Mouse (Mus musculus): ENCODE data around the gene Ooep. TPM values are rescaled to one million over a fixed set of nuclear protein-coding genes. Genes with fewer than 3 reads are reported as not detected.
"Not testable (repeated sequence)": the region's sequence is repeated elsewhere in the genome, so short reads cannot be mapped to it uniquely, and the experiment has no call there.

Ooep gene
- total RNA-seq, 1 experiment = 31.2 TPM

- DNase-seq (ENCODE audit: low read depth, low spot score); H3K36me3 ChIP-seq (ENCODE audit: control insufficient read depth, insufficient read depth, low read length, poor library complexity, severe bottlenecking); H3K27ac ChIP-seq (ENCODE audit: insufficient read depth, low read depth, low read length, poor library complexity, severe bottlenecking); in situ Hi-C loops (cut with MboI; ENCODE audit: low sequenced_read_pairs in 2 of 2, unreplicated experiment in 2 of 2); H3K4me1 ChIP-seq (ENCODE audit: control insufficient read depth in 2 of 2, insufficient read depth in 2 of 2, low read length in 2 of 2, poor library complexity in 1 of 2); H3K9ac ChIP-seq (ENCODE audit: insufficient read depth, low read depth, low read length, poor library complexity, severe bottlenecking); H3K4me3 ChIP-seq (ENCODE audit: insufficient read depth in 1 of 2, low read depth in 1 of 2, low read length in 2 of 2, poor library complexity in 1 of 2, severe bottlenecking in 1 of 2); H3K9me3 ChIP-seq (ENCODE audit: control insufficient read depth, insufficient read depth, low read depth, low read length): not testable (repeated sequence)
Observed at GRCm38 (mm10) chr9:78348206-78349004, 30.1 kb downstream of the Ooep start.

GRCm38 (mm10) chr9:78347004-78347403 lies 31.5 kb downstream of the Ooep start:
- in situ Hi-C loops (cut with MboI; ENCODE audit: low sequenced_read_pairs in 2 of 2, unreplicated experiment in 2 of 2) = no loop called here
- H3K4me1 ChIP-seq (ENCODE audit: control insufficient read depth in 2 of 2, insufficient read depth in 2 of 2, low read length in 2 of 2, poor library complexity in 1 of 2) = no peaks in the 10 kb centered on the region
- no peak overlapping the region for H3K4me3 ChIP-seq (ENCODE audit: insufficient read depth in 1 of 2, low read depth in 1 of 2, low read length in 2 of 2, poor library complexity in 1 of 2, severe bottlenecking in 1 of 2)
- no peaks in the 10 kb centered on the region for H3K9me3 ChIP-seq (ENCODE audit: control insufficient read depth, insufficient read depth, low read depth, low read length)
- DNase-seq (ENCODE audit: low read depth, low spot score) = no peak
- no peak overlapping the region for H3K9ac ChIP-seq (ENCODE audit: insufficient read depth, low read depth, low read length, poor library complexity, severe bottlenecking)
- H3K36me3 ChIP-seq (ENCODE audit: control insufficient read depth, insufficient read depth, low read length, poor library complexity, severe bottlenecking) = no peaks in the 10 kb centered on the region
- H3K27ac ChIP-seq (ENCODE audit: insufficient read depth, low read depth, low read length, poor library complexity, severe bottlenecking) = no peak overlapping the region
- TF ChIP-seq CHD2 (IDR thresholded peaks at IDR 0.05; ENCODE audit: low read depth, low read length) (no peak), ZC3H11A (IDR thresholded peaks at IDR 0.05; ENCODE audit: borderline replicate concordance, low read depth, low read length) (no peak), ZNF384 (IDR thresholded peaks at IDR 0.05; ENCODE audit: low read depth, low read length) (no peak), MAFK (IDR thresholded peaks at IDR 0.05; ENCODE audit: insufficient read depth, low read depth, low read length) (no peak), HCFC1 (IDR thresholded peaks at IDR 0.05; ENCODE audit: borderline replicate concordance, insufficient read depth, low read length) (no peak)

GRCm38 (mm10) chr9:78345235-78345634 lies 33.3 kb downstream of the Ooep start:
- in situ Hi-C loops (cut with MboI; ENCODE audit: low sequenced_read_pairs in 2 of 2, unreplicated experiment in 2 of 2); H3K9ac ChIP-seq (ENCODE audit: insufficient read depth, low read depth, low read length, poor library complexity, severe bottlenecking); H3K36me3 ChIP-seq (ENCODE audit: control insufficient read depth, insufficient read depth, low read length, poor library complexity, severe bottlenecking); H3K27ac ChIP-seq (ENCODE audit: insufficient read depth, low read depth, low read length, poor library complexity, severe bottlenecking); H3K4me1 ChIP-seq (ENCODE audit: control insufficient read depth in 2 of 2, insufficient read depth in 2 of 2, low read length in 2 of 2, poor library complexity in 1 of 2); H3K4me3 ChIP-seq (ENCODE audit: insufficient read depth in 1 of 2, low read depth in 1 of 2, low read length in 2 of 2, poor library complexity in 1 of 2, severe bottlenecking in 1 of 2); H3K9me3 ChIP-seq (ENCODE audit: control insufficient read depth, insufficient read depth, low read depth, low read length); DNase-seq (ENCODE audit: low read depth, low spot score): not testable (repeated sequence)

GRCm38 (mm10) chr9:78343055-78343454 lies 35.5 kb downstream of the Ooep start:
- H3K27ac ChIP-seq (ENCODE audit: insufficient read depth, low read depth, low read length, poor library complexity, severe bottlenecking); DNase-seq (ENCODE audit: low read depth, low spot score); in situ Hi-C loops (cut with MboI; ENCODE audit: low sequenced_read_pairs in 2 of 2, unreplicated experiment in 2 of 2); H3K9ac ChIP-seq (ENCODE audit: insufficient read depth, low read depth, low read length, poor library complexity, severe bottlenecking); H3K36me3 ChIP-seq (ENCODE audit: control insufficient read depth, insufficient read depth, low read length, poor library complexity, severe bottlenecking); H3K9me3 ChIP-seq (ENCODE audit: control insufficient read depth, insufficient read depth, low read depth, low read length); H3K4me3 ChIP-seq (ENCODE audit: insufficient read depth in 1 of 2, low read depth in 1 of 2, low read length in 2 of 2, poor library complexity in 1 of 2, severe bottlenecking in 1 of 2); H3K4me1 ChIP-seq (ENCODE audit: control insufficient read depth in 2 of 2, insufficient read depth in 2 of 2, low read length in 2 of 2, poor library complexity in 1 of 2): not testable (repeated sequence)

- H3K36me3 ChIP-seq (ENCODE audit: control insufficient read depth, insufficient read depth, low read length, poor library complexity, severe bottlenecking); H3K4me1 ChIP-seq (ENCODE audit: control insufficient read depth in 2 of 2, insufficient read depth in 2 of 2, low read length in 2 of 2, poor library complexity in 1 of 2); H3K4me3 ChIP-seq (ENCODE audit: insufficient read depth in 1 of 2, low read depth in 1 of 2, low read length in 2 of 2, poor library complexity in 1 of 2, severe bottlenecking in 1 of 2); in situ Hi-C loops (cut with MboI; ENCODE audit: low sequenced_read_pairs in 2 of 2, unreplicated experiment in 2 of 2); H3K9ac ChIP-seq (ENCODE audit: insufficient read depth, low read depth, low read length, poor library complexity, severe bottlenecking); H3K27ac ChIP-seq (ENCODE audit: insufficient read depth, low read depth, low read length, poor library complexity, severe bottlenecking); H3K9me3 ChIP-seq (ENCODE audit: control insufficient read depth, insufficient read depth, low read depth, low read length); DNase-seq (ENCODE audit: low read depth, low spot score): not testable (repeated sequence)
Observed at GRCm38 (mm10) chr9:78342494-78342893, 36.0 kb downstream of the Ooep start.
